Mouse (Mus musculus) cerebellum, postnatal 10 days (tissue): ENCODE measurements at regions not wholly inside any gene's neighbourhood (a gene's known extent, or its start where the extent isn't known, plus 50 kb on each side); places are given as distances from the start of the nearest gene placed in this dataset.

Source experiments
- DNase-seq, 2 experiments: peaks; one replicate each; pipeline ENCODE4 v3.0.0; 2021; ENCODE audit warnings: mixed read lengths in 2 of 2

DNA sequence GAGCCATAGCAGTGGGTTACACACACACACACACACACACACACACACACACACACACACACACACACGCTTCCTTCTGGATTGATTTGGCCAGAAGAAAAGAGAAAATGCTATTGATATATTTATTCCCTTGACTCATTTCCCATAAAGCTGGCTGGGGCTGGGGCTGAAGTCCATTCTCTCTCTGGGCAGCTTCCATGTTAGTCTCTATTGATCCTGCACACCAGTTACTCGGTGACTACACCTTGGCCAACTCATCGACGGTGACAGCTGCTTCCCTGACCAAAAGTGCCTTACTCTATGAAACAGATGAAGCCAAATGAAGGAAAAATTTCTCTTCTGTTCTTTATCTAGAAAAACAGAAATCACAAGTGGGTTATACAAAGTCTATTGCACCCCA, 82.1 kb downstream of the Snx18 start:
- DNase-seq, result peak; percentile 65

DNA sequence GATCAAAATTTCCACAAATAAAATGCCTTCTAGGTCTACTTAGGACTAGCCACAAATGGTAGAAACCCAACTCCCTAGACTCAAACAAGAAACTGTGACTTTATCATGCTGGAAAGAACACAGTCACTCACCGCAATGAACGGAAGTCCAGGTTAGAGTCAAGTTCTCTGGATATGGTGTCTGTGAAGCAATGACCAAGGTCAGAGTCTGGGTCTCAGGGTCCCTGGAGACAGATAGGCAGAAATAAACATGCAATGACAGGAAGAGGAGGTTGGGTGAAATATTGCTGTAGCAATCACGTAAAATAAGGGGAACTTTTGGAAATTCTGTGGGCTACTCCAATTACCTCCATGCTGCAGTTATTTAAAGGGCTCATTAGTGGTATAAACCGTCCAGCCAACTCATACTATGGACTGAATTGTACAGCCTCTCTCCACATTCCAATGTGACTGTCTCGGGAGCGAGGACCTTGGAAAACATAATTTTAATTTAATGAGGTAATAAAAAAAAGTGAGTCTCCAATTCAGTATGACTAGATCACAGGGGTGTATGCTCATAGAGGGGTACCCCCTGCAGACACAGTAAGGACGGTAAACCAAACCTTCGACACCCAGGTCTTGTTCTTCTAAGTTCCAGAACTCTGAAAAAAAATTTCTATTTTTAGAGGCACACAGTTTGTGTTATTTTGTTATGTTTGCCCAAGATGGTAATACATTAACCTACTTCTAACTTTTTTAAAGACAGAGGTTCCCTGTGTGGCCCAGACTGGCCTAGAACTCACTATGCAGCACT, 83.5 kb downstream of the Snx18 start:
- no peak for DNase-seq

DNA sequence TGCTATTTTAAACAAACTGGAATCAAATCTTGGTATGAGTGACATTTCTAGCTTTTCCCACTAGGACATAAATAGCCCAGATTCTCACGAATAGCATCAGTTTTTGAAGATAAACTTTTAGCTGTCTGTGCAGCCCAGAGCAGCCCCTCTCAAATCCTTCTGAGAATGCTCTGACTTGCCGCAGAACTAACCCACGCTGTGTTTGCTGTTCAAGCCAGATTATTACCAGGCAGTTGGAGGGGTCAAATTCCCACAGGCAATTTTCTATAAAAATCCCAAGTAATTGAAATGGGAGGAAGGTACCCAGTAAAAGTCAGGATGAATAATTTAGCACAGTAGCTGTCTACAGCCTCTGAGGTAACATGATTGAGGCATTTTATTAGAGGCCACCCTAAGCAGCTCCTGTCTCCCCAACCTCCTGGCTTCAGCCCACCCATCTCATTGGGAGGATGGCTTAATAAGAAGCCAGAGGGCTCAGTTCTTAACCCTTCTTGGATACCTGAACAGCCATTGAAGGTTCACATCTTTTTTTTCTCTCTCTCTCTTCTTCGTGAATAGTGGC, 84.4 kb downstream of the Snx18 start:
- no peak for DNase-seq

DNA sequence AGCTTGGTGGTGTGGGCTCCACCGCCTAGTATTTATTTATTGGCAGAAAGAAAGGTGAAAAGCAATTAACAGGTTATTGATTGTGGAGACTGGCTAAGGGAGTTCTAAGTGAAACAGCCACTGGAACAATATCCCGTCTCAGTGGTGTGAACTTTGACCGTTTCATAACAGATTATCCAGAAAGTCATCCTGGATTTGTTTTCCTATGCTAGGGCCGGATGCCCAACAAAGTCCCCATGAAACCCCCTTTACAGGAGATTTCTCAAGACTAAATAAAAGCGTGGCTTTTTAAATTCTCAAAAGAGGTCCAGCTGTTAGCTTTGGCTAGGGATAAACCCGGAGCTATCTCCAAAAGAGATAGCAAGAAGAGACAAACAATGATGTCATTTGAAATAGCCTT, 91.4 kb downstream of the Snx18 start:
- no peak for DNase-seq

DNA sequence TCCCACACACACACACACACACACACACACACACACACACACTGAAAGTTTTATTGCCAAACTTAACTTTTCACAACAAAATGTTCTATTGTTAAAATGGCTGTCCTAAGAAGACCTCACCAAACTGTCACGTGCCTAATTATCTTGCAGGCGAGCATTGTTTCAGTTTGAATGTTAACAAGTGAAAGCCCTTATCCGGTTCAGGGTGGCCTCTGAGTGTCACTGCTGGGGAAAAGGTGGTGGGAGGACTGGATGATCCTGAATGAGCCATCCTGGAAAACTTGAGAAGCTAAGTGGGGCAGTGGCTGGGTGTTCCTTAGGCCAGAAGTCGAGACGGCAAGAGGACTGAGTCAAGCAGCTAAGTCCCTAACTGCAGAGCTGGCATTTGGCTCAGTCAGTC, 94.9 kb downstream of the Snx18 start:
- DNase-seq, result no peak

DNA sequence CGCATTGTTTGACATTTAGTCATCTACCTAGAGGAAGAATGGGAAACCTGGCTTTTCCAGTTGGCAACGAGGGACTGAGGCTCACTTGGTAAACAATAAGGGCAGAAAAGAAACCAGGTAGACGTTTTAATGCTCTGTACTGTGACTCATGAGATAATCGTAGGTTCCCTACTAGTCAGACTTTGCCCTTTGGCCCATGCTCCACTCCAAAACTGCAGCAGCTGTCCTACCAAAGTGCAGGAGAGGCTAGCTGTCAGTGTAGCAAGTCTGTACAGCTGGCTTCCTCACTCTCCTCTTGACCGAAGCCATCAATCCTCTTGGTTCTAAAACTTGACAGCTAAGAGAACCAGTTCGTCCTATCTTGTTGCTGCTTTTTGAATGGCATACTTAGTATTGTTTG, 100.2 kb downstream of the Snx18 start:
- DNase-seq, result no peak

DNA sequence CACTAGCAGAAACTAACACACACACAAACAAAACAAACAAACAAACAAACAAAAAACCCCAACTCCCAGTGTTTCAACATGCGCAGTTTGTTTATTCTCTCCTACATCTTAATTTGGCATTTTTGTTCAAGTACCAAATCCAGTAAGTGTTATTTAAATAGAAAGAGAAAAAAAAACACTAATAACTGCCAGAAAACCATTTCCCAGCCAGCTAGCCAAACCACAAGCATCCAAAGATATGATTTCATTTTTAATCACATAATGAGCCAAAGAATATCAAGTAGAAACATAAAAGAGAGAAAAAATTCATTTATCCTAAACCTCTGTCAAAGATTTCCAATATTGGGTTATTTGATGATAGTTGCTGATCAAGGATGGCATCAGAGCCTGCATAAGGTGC, 102.3 kb downstream of the Snx18 start:
- no peak for DNase-seq

DNA sequence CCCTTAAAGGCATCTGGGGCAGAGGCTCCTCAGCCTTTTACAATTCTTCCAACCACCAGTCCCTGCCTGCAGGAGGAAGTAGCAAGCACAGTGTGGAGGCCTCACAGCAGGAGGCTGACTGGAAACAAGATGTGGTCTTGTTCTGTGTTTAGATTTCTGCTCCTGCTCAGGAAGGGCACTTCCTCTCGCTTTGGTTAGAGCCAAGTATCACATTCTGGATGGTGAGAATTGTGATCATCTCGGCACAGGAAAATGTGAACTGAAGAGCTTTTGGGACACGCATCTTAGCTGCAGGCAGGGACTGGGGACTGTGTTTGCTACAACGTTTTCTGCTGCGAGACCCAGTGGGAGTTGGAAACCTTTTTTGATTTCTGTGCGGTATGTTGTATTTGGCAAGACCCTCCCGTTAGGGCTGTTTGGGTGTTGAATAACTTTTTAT, 103.2 kb downstream of the Snx18 start:
- DNase-seq, result peak; percentile 42 to 51

DNA sequence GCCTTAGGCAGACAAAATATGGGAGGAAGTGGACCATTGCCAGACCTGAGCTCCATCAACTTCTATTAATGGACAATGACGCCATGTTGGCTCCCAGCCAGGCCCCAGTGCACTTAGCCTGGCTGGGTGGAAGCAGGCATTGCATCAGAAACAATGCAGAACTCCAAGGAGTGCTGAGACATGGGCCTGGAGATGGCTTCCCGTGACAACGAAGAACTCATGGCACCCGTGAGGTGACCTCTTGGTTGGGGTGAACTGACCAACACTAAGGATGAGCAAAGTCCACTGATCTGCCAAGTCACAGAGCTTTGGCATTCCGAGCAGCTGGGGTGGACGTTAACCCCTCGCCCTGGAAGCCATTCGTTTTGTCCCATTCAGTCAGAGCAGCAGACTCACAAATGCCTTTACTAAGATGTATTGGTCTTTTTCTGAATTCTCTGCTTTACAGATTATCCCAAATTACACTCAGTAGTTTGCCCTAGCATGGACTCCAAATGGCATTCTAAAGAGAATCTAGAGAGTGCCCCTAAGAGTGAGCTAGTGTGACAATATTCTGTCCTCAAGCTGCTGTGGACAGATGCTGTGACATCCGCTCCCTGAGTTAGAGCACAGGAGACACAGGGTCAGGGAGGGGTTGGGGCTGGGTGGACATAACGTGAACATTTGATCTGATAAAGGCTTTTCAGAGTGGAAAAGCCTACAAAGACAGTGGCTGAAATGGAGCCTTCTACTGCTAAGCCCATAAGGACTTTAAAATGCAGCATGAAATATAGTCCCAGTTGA, 108.8 kb downstream of the Snx18 start:
- peak; percentile 92 to 96 for DNase-seq

DNA sequence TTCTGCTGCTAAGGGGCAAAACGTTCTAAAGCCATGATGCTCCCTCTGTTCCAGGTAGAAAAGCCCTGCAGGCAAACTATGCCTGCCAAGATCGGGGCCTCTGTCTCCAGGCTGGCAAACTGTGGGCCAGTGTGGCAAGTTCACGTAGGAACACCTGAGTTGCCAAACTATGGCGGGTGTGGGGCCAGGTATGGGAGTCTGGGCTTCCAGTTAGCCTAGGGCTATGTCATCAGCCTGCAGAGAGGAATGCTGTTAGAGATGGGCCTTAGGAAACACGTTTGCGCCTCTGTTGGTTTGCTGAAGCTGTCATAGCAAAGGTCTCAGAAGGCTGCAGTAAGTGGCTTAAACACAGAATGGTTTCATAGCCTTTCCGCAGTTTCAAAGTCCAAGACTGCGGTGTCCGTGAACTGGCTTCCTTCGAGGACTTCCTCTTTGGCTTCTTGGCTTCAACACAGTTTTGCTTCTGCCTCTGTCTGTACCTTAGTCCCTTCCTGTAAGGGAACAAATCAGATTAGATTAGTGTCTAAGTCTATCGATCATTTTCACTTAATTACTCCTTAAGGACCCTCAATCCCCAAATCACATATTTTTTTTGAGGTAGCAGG, 110.1 kb downstream of the Snx18 start:
- peak; percentile 24 to 28 for DNase-seq

DNA sequence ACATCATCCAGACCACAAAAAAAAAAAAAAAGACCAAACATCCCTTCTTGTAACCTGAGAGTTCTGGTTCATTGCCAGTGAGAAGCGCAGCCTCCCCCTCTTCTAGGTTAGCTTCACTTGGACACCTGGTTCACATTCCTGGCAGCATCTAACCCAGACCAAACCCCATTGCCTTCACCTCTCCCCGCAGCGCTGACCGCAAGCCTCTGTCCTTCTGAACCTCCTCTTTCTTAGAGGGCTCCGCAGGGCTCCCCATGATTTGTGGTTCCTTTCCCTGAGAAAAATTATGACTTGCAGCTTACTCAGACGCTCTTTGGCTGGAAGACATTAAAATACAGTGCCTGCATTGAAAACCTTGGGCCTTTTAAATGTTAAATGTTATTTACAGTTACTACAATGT, 115.8 kb downstream of the Snx18 start:
- DNase-seq, result no peak

DNA sequence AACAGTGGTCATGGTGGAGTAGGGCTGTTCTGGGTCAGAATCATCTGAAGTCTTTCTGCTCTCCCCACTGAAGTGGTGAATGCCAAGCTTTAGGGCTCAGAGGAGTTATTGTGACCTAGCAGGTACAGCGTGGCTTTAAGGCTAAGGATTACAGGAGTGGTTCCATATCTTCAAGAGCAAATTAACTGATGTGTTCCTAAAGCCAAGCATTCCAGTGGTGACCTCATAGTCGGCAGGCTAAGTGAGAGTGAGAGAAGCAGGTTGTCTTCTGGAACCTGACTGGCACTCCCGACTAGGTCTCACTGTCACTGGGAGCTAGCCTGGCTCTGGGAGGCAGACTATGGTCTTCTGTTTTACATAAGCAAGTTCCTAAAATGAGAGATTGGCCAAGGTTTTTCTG, 116.3 kb downstream of the Snx18 start:
- no peak for DNase-seq

DNA sequence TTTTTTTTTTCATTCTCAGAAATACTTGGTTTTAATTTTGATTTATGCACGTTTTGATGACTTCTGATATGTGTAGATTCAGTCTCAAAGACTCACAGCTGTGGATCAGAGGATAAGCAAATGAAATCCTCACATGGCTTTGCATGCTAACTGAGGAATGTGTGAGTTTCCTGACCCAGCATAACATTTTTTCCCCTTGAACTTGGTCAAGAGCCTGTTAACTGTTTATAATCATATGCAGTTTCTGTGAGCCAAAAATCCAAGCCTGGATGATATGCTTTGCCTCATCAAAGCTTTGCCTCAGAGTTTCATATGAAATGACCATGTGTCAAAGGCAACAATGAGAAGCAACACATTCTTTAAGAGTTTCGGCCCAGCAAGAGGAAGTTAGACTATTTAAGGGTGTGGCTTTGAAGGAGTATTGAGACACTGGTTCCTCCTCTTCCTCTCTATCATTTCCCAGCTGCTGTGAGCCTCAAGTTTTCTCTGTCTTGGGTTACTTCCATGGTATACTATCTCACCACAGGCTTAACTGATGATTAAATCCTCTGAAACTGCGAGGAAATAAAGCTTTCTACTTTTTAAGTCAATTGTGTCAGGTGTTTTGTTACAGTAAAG, 117.9 kb downstream of the Snx18 start:
- no peak for DNase-seq

DNA sequence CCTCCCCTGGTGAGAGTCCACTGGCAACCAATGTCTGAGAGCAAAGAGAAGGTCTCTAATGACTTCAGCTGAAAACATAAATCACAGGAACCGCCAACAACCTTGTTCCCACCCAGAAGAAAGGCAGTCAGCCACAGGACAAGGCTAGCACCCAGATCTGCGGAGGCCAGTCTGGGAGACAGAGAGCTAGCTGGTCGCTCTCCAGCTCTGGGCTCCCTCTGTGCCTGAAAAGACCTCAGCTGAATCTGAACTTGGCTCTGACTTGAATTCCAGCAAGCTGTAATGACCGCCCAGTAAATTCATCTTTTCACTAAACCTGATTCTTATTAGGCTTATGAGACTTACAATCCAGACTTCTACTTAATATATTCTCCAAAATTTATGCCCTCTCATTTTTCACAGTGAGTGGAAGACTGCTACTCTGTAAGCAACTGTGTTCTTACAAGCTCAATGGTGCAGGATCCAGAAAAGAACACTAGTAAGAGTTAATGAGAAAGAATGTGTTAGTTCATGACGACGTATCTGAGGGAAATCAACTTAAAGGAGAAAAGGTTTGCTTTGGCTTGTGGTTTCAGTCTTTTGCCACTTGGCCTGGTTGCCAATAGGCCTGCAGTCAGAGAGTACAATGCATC, 119.2 kb downstream of the Snx18 start:
- DNase-seq, result no peak

DNA sequence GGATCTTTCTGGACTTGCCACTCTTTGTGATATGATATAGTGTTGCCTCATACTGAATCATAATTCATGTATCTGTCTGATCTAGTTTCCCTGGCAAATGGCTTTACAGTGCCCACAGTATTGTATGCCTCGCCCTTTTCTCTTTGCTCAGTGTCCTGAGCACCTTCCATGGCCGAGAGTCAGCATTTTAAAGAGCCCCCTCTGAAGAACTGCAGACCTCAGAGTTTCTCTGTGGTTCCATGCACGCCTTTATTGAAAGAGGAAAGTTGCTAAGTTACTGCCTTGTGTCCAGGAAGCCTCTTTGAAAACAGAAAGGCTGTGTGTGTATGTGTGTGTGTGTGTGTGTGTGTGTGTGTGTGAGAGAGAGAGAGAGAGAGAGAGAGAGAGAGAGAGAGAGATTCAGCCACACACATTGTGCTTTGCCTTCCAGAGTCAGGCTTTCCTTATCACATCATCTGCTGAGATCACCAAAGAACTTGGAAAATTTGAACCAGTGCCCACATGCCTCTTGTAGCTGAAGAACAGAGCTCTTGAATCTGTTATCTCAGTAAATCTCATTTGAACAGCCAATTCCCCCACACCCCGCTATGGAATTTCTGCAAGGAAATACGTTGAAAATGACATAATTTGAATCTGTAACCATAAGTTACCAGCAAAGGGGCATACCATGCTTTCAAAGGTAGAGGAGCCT, 122.6 kb downstream of the Snx18 start:
- no peak for DNase-seq

DNA sequence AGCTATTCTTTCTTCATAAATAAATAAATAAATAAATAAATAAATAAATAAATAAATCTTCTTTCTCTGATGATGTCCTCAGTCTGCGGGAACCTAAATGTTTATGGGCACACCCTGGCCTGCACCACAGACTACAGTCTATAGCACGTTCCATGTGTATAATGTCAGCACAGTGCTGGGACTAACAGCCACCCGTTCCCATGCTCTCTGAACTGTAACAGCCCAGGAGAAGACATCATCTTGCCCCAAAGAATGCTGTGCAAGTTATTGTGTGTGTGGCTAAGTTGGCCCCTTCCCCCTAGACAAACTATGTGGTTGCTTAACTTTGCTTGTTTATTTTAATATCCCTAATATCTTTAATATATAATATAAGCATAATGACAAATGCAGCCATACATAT, 123.2 kb downstream of the Snx18 start:
- DNase-seq, result no peak

DNA sequence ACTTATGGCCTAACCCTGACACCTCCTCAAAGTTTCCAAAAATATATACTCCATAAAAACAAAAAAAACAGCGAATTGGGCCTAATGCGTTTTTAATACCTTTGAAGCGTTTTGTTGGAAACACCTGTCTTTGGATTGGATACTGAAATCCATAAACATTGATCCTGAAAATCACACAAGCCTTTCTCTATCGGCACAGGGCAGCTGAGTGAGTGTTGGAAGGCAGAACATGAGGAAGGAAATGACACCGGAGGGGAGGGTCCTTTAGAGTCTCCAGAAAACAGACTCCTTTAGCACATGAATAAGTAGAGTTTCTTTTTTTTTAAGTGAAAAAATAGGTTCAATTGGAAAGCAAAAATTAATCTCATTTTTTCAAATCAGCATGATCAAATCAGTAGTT, 123.7 kb downstream of the Snx18 start:
- no peak for DNase-seq

DNA sequence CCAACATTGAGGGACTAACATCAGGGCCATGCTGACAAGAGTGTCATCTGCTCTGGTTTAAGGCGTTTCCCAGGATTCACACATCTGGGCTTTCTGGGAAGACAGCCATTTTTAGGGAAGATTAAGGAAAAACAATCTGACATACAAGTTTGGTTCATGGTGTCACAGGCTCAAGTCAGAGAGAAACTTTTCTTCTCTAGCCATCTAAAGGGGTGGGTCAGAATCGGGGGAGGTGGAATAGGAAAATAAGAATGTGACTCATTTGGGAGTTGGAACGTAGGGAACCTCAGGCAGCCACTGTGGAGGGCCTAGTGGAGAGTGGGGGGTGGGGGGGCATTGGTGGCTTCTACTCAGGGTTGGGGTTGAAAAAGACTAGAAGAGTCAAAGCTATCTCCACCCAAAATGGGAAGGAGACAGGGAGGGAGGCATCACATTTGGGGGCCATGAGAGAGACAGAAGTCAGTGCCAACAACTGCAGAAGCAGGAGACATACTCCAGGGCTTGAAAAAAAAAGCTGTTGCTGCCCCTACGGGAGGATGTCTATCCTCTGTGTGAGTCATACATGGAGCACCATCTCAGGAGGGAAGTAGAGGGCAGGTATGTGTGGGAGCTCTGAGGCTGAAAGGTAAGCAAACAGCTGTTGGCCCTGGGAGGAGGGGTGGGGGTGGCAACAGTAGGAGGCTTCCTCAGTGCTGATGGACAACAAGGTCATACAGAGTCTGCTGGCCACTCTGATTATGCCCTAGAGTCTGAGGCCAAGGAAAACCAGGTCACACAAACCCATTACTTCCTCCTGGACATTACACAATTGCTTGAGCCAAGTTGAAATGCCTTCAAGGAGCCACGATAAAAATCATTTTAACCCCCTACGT, 128.2 kb downstream of the Snx18 start:
- DNase-seq, result no peak

DNA sequence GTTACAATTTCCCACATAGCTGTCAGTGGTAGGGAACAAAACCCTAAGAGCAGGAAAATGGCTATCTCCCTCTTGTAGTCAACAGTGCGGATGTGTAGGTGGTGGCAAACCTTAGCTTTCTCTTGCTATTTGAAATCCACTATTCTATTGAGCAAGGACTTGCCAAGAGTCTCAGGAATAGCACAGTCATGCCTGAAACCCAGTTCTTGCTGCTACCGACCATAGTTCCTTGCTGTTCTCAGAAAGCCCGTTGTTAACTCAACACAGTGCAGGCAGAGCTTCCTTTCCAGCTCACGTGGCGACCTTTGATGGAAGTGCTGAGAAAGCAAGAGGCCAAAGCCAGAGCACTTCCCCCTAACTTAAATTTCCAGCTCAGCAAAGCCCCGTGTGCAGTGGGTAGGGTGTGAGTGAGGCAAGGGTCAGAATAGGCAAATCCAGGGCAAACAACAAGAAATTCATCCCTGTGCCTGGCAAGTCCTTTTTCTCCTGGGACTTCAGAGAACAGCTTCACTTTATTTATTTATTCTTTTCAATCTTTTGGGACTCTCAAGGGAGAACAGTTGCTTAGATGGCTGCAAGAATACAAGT, 131.9 kb downstream of the Snx18 start:
- no peak for DNase-seq

DNA sequence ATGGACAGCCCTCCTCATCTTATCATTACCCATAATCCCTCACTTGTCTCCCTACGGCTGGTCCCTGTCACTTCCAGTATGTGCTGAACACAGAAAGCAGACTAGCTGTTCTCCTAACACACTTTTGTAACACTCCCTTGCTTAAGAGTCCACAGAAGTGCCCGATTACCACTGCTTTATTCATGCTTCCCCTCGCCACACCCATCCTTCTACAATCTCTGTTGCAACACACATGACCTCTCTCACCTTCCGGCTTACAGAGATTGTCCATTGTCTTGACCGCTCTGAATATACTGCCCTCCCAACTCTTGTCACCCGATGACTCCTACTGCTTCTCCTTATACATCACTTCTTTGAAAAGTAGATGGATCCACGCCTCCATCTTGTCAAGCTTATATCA, 132.9 kb downstream of the Snx18 start:
- DNase-seq, result no peak
